Mouse (Mus musculus): ENCODE results near the gene Olfr1039.
"Not testable (repeated sequence)": the region's sequence is repeated elsewhere in the genome, so short reads cannot be mapped to it uniquely, and the experiment has no call there.

Olfr1039 gene

GRCm38 (mm10) chr2:86135828-86136227, at the start of gene Olfr1039:
Gene Olfr1039 (minus strand): TSS chr2:86135928.
- DNase-seq (ENCODE audit: low spot score in 2 of 2), result no peak

GRCm38 (mm10) chr2:86179950-86180349, 44.2 kb upstream of the Olfr1039 start:
- DNase-seq (ENCODE audit: low spot score in 2 of 2), result no peak

- no peak for DNase-seq (ENCODE audit: low spot score in 2 of 2)
Observed at GRCm38 (mm10) chr2:86177720-86178119, 42.0 kb upstream of the Olfr1039 start, which contains the start of gene Olfr1044. Gene Olfr1044 (minus strand): TSS chr2:86177820.

GRCm38 (mm10) chr2:86175422-86175821, 39.7 kb upstream of the Olfr1039 start:
- not testable (repeated sequence) for DNase-seq (ENCODE audit: low spot score in 2 of 2)

- DNase-seq (ENCODE audit: low spot score in 2 of 2), result no peak
Observed at GRCm38 (mm10) chr2:86167422-86167821, 31.7 kb upstream of the Olfr1039 start, which contains the start of gene Olfr1043. Gene Olfr1043 (minus strand): TSS chr2:86167522.

GRCm38 (mm10) chr2:86161738-86162137, 26.0 kb upstream of the Olfr1039 start, which contains the start of gene Olfr1042:
Gene Olfr1042 (minus strand): TSS chr2:86161838.
- DNase-seq (ENCODE audit: low spot score in 2 of 2), result no peak

- no peak for DNase-seq (ENCODE audit: low spot score in 2 of 2)
Observed at GRCm38 (mm10) chr2:86146632-86147031, 10.9 kb upstream of the Olfr1039 start, which contains the start of gene Olfr1040. Gene Olfr1040 (minus strand): TSS chr2:86146732.

GRCm38 (mm10) chr2:86087285-86087684, 48.4 kb downstream of the Olfr1039 start, which contains the start of gene Olfr1037:
Gene Olfr1037 (minus strand): TSS chr2:86087385.
- DNase-seq (ENCODE audit: low spot score in 2 of 2), result no peak

GRCm38 (mm10) chr2:86080478-86080877, 55.2 kb downstream of the Olfr1039 start:
- not testable (repeated sequence) for DNase-seq (ENCODE audit: low spot score in 2 of 2)

All from spleen, postnatal 10 days (tissue).